Mouse (Mus musculus) small intestine, adult 2 months (tissue): Measurements from ENCODE around the gene Wnt11. TPM values are rescaled to one million over a fixed set of nuclear protein-coding genes. Genes with fewer than 3 reads are reported as not detected.

Source experiments
- H3K27ac ChIP-seq: fragments of 200-500 bp; 2 replicates; pipeline ENCODE4 v1.5.1; 2012; ENCODE audit warnings: low read depth, low read length, control low read depth, inconsistent platforms; ENCODE audit not compliant: insufficient read depth
- H3K27me3 ChIP-seq: fragments of 200-500 bp; 2 replicates; pipeline ENCODE4 v1.6.1; 2012; ENCODE audit warnings: mild to moderate bottlenecking, moderate library complexity, low read length, inconsistent platforms; ENCODE audit not compliant: control insufficient read depth, insufficient read depth
- H3K36me3 ChIP-seq: fragments of 200-500 bp; 2 replicates; pipeline ENCODE4 v1.6.1; 2012; ENCODE audit warnings: mild to moderate bottlenecking, low read length, control low read depth, inconsistent platforms; ENCODE audit not compliant: control insufficient read depth, insufficient read depth
- H3K4me1 ChIP-seq: fragments of 200-500 bp; 2 replicates; pipeline ENCODE4 v1.6.1; 2012; ENCODE audit warnings: low read length, inconsistent platforms, mixed read lengths; ENCODE audit not compliant: control insufficient read depth, insufficient read depth, insufficient read length
- H3K4me3 ChIP-seq: fragments of 200-500 bp; 2 replicates; pipeline ENCODE4 v1.5.1; 2012; ENCODE audit warnings: low read depth, mild to moderate bottlenecking, control low read depth, inconsistent platforms, low read length, moderate library complexity
- CTCF ChIP-seq: fragments of 200-500 bp; IDR thresholded peaks from 2 replicates; pipeline ENCODE4 v1.5.1; 2012; ENCODE audit warnings: low read depth, mild to moderate bottlenecking, control low read depth, inconsistent platforms, low read length, moderate library complexity, mixed read lengths; ENCODE audit not compliant: insufficient replicate concordance, insufficient read length; ENCODE audit errors: extremely low read depth
- POLR2A ChIP-seq: fragments of 200-500 bp; IDR thresholded peaks from 2 replicates; pipeline ENCODE4 v1.6.1; 2012; ENCODE audit warnings: low read depth, mild to moderate bottlenecking, control low read depth, inconsistent platforms, low read length, moderate library complexity
- WGBS: fragments of 180-500 bp; shearing (Covaris S2); methylation state at CpG from one replicate; pipeline ENCODE4 v1.1.7; 2018; 5-methylcytosine and 5-hydroxymethylcytosine counted together
- polyA plus RNA-seq: library from polyadenylated mRNA; depleted of rRNA; stranded (reverse); fragments of >200 nt; gene quantifications from 2 replicates; pipeline ENCODE4 v1.2.3, GENCODE M21; 2012

Gene Wnt11
- polyA plus RNA-seq, 1 experiment, result 2.8 TPM

DNA sequence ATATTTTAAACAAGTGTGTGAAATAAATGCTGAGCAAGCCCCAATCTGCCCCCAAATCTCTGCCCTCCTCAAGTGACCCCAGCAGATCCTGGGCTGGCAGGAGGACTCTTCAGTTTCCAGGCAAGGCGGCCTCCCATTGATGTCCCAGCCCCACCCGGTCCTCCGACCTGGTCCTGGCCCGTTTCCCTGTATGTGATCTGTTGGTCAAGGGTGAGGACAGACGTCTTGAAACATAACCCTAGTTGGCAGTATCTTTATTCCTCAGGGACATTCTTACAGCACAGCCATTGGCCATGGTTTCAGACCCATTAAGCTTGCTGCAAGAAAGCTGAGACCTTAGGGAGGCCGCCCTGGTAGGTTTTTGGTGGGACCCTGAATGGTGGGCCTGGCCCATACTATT is 18.9 kb downstream of the Wnt11 start:
- Histone ChIP-seq H3K27me3 (no peaks in the 10 kb centered on the region), H3K36me3 (no peaks in the 10 kb centered on the region), H3K4me3 (no peak overlapping the region), H3K27ac (no peak overlapping the region), H3K4me1 (peaks cover 14% of the 10 kb centered on the region)
- TF ChIP-seq CTCF, result no peak
- no peak for TF ChIP-seq POLR2A
- WGBS, result 83% methylated on average over 6 of the region's 6 CpGs

DNA sequence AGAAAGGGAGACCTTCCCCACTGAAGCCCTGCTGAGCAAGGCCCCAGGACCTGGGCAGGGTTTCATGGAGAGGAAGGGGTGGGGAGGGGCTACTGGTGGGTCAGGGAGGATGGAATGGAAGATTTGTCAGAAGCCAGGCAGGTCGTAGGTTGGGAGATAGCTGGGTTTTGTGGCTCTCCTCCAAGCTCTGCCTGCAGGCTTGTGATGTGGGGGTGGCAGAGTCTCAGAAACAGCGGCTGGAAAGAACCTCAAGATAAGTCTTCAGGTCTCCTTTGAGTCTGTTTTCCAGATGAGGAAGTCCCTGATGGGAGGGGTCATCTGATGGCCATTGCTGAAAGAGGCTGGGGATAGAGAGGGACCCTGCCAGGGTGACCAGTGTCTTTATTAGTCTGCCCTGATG is 20.5 kb downstream of the Wnt11 start:
- no peak overlapping the region for H3K27ac ChIP-seq
- no peak overlapping the region for H3K4me3 ChIP-seq
- WGBS, result 77% methylated on average over 2 of the region's 2 CpGs
- H3K36me3 ChIP-seq, result no peaks in the 10 kb centered on the region
- H3K4me1 ChIP-seq, result 0 out of 2 replicates have a peak, but pooled peaks cover 2% of the 10 kb centered on the region
- H3K27me3 ChIP-seq, result no peaks in the 10 kb centered on the region
- TF ChIP-seq CTCF, result no peak
- TF ChIP-seq POLR2A, result no peak

DNA sequence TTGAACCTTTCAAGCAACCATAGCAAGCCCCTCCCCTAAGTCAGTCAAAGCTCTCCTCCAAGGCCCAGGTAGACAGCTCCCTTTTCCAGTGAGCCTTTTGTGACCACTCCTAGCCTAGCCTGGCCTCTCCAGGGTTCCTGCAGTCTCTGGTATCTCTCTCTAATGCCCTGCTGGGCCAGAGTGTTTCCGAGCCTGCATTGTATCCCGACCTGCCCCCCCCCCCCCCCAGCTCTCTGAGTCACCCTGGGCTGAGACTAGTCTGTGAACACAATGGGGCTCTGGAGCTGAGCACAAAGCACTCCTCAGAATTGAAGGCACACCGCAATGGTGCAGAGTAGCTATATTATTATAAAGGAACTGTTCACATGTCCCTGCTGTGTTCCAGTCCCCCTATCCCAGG is 21.2 kb downstream of the Wnt11 start:
- 53% methylated on average over 3 of the region's 3 CpGs for WGBS
- no peaks in the 10 kb centered on the region for H3K4me1 ChIP-seq
- H3K27ac ChIP-seq, result no peak overlapping the region

DNA sequence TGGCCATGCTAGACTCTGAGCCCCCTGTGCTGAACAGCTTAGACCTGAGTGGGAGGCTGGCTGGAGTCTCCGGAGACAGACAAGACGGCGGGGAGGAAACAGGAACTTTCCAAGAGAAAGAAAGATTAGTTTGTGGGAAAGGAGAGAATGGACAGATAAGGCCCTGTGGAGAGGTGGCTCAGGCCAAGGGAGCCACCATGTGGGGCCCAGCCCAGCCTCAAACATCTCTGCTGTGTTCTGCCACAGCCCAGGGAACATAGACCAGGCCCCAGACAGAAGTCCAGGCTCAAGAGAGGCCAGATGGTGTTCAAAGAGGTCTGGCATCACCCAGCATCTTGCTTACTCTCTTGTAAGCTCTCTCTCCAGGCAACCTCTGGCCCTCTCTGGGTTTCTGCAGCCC is 22.2 kb downstream of the Wnt11 start:
- no peaks in the 10 kb centered on the region for H3K36me3 ChIP-seq
- H3K27ac ChIP-seq, result no peak overlapping the region
- no peak overlapping the region for H3K4me3 ChIP-seq
- no peaks in the 10 kb centered on the region for H3K4me1 ChIP-seq
- TF ChIP-seq POLR2A (no peak), CTCF (no peak)
- no peaks in the 10 kb centered on the region for H3K27me3 ChIP-seq
- WGBS, result 46% methylated on average over 3 of the region's 3 CpGs

More for the DNA sequence above, 21.2 kb downstream of the Wnt11 start:
- Histone ChIP-seq H3K4me3 (no peak overlapping the region), H3K27me3 (no peaks in the 10 kb centered on the region), H3K36me3 (no peaks in the 10 kb centered on the region)
- no peak for TF ChIP-seq POLR2A
- TF ChIP-seq CTCF, result no peak

DNA sequence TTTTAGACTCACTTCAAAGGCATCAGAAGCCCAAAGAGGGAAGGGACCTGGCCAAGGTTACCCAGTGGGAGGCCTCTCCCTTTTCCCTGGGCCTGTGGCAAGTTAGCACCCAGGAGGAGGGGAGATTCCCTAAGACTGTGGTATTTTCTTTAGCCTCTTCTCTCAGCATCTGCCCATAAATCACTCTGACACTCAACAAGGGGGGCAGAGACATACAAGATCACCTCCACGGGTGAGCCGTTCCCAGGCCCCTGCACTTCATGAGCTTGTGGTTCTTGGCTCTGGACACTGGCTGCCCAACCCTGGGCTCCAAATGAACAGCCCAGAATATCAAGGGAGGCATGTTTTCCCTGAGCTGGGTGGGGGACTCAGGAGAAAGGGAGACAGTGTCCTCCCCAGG is 26.1 kb downstream of the Wnt11 start:
- H3K4me1 ChIP-seq, result no peaks in the 10 kb centered on the region
- WGBS, result 60% methylated on average over 2 of the region's 2 CpGs
- no peaks in the 10 kb centered on the region for H3K27me3 ChIP-seq
- H3K36me3 ChIP-seq, result no peaks in the 10 kb centered on the region
- no peak for TF ChIP-seq CTCF
- no peak for TF ChIP-seq POLR2A
- no peak overlapping the region for H3K27ac ChIP-seq
- no peak overlapping the region for H3K4me3 ChIP-seq

DNA sequence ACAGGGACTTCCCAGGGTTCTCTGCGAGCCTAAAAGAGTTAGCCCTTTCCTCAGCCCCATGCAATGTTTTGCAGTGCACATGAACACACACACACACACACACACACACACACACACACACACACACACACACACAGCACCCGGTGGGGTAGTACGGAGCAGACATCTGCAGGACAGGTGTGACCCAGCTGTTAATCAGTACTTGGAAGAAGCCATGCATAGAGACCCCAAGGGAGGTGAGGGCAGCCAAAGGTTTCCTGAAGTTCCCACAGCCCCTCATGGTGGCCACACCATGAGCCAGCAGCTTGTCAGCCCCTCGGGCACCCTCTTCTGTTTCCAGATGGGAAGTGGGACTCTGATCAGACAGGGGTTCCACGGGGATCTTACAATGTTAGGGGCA is 28.1 kb downstream of the Wnt11 start:
- H3K36me3 ChIP-seq, result no peaks in the 10 kb centered on the region
- H3K27me3 ChIP-seq, result no peaks in the 10 kb centered on the region
- 72% methylated on average over 5 of the region's 5 CpGs for WGBS
- no peak overlapping the region for H3K27ac ChIP-seq
- TF ChIP-seq POLR2A (no peak), CTCF (no peak)
- no peaks in the 10 kb centered on the region for H3K4me1 ChIP-seq
- H3K4me3 ChIP-seq, result no peak overlapping the region

DNA sequence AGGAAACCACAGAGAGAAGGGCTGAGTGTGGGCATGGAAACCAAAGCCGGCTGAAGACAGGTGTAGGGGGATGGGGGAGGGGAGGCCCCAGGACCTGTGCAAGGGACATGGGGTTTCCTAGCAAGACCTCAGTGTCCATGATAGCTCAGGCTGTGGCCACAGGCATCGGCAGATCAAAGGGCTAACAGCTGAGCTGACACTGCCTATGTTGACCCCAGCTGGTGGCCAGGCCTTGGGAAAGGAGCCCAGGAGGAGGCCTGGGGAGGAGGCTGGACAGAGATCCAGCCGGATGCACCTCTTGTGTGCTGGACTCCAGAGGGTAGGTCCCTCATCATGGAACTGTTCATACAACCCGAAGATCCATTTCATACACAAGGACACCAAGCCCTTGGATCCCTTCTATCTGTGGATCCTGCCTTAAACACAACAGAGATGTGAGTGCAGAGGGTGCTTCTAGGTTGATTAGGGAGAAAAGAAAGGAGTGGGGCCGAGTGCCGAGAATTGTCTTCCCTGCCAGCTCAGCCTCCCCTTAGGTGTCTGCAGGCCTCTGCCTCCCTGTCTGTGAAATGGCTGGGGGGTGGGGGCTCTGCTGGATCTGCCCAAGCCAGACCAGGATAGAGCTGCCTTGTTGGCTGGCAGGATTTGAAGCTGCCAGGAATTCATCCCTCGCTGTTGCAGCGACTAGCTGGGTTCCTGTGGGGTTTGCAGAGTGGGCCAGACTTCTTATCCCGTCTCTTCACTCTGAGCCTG is 29.2 kb downstream of the Wnt11 start:
- Histone ChIP-seq H3K27me3 (no peaks in the 10 kb centered on the region), H3K4me3 (no peak overlapping the region), H3K36me3 (no peaks in the 10 kb centered on the region), H3K27ac (no peak overlapping the region), H3K4me1 (no peaks in the 10 kb centered on the region)
- 78% methylated on average over 9 of the region's 9 CpGs for WGBS
- TF ChIP-seq POLR2A, result no peak
- no peak for TF ChIP-seq CTCF
